13 mouse cellular contexts compared by ENCODE assay signal in the genomic region with DNA sequence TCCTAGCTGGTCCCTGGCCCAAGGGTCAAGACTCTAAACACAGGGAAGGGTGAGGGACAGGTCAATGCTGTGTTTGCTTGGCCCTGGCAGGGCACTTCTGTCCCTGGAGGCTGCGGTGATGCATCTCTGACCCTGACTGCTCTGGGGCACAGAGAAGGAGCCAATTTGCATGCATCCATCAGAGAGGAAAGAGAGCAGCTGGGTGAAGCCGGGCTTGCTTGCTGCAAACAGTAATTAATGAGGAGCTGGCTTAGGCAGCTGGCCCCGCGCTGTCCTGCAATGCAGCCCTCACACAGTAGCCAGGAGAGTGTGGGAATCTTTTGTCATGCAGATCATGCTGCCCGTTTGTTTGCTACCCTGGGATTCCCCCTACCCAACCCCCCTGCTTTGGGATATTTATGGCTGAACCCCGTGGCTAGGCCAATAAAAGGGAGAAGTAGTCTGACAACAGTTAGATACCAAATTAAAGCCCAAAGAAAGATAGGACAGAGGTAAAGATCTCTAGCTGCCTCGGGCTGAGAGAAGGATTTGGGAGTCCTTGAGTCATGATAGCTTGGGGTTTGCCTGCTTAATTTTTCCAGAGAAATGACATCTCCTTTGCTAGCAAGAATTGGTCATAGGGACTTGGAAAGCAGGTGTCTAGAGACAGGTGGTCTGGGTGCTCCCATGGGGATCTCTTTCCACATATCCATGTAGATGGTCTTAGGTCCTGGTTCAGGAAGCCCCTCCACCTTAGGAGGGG. TPM values are rescaled to one million over a fixed set of nuclear protein-coding genes. Genes with fewer than 3 reads are reported as not detected.
DNase-seq lines count a peak whose midpoint lies in the region; ATAC-seq and TF ChIP-seq lines count a peak whose summit lies in the region.
"Had no signal": no experiment of that assay in that cellular context is flagged by ENCODE, and none has a peak within 500 bp of the region (broad histone marks: within the 10 kb centered on the region; RNA-seq: fewer than 3 reads in every experiment).

No protein-coding gene starts in this region.

- H3K4me2 ChIP-seq in forebrain, postnatal 0 days (ENCODE audit: low read depth), result no peak overlapping the region
- H3K4me2 ChIP-seq: embryonic facial prominence, embryonic 15.5 days; heart, embryonic 15.5 days had no signal

- no peaks in the 10 kb centered on the region for H3K9me3 ChIP-seq in forebrain, postnatal 0 days (ENCODE audit: low read length)
- H3K9me3 ChIP-seq: embryonic facial prominence, embryonic 15.5 days; heart, embryonic 15.5 days had no signal

- no peak for TF ChIP-seq CTCF in forebrain, postnatal 0 days (IDR thresholded peaks at IDR 0.05; ENCODE audit: low read depth)

- H3K36me3 ChIP-seq in forebrain, postnatal 0 days (ENCODE audit: insufficient read depth), result no peaks in the 10 kb centered on the region
- H3K36me3 ChIP-seq: embryonic facial prominence, embryonic 15.5 days; heart, embryonic 15.5 days had no signal

- ATAC-seq in forebrain, postnatal 0 days, result peak; percentile 90

- WGBS in forebrain, postnatal 0 days, result 4% methylated on average over 7 of the region's 7 CpGs

- intact Hi-C loops in left cerebral cortex, postnatal 25 days (cut with DNase I), result no loop called here

- H3K27ac ChIP-seq in forebrain, postnatal 0 days (ENCODE audit: low read depth, low read length), result no peak overlapping the region
- H3K27ac ChIP-seq: embryonic facial prominence, embryonic 15.5 days; heart, embryonic 15.5 days had no signal

- H3K4me1 ChIP-seq in forebrain, postnatal 0 days (ENCODE audit: insufficient read depth), result no peaks in the 10 kb centered on the region; the same call in 1 of the 2 replicates
- H3K4me1 ChIP-seq: embryonic facial prominence, embryonic 15.5 days had no signal

- no peaks in the 10 kb centered on the region for H3K27me3 ChIP-seq in forebrain, postnatal 0 days (ENCODE audit: insufficient read depth, low read length)
- H3K27me3 ChIP-seq: embryonic facial prominence, embryonic 15.5 days had no signal

- no peak overlapping the region for H3K9ac ChIP-seq in forebrain, postnatal 0 days
- H3K9ac ChIP-seq: embryonic facial prominence, embryonic 15.5 days; heart, embryonic 15.5 days had no signal

- DNase-seq in adrenal gland, adult (ENCODE audit: inconsistent age in 2 of 2, low spot score in 1 of 2), result peak; percentile 73 to 86
- no peak for DNase-seq in adrenal gland, postnatal 4 days (ENCODE audit: low spot score in 2 of 2)
- DNase-seq in brain, adult 2 months (ENCODE audit: low read depth, low spot score), result peak; percentile 34
- peak; percentile 50 for DNase-seq in forebrain, postnatal 0 days
- peak; percentile 78 for DNase-seq in neural tube, embryonic 10.5 days (ENCODE audit: extremely low spot score, low spot score)
- no peak for DNase-seq in spleen, adult 12 weeks (ENCODE audit: low spot score)
- DNase-seq in left cerebral cortex, postnatal 25 days (ENCODE audit: low spot score in 2 of 2), result no peak
- no peak for DNase-seq in liver
- DNase-seq: lung, postnatal 10 days; right cerebral cortex, postnatal 14 days; thymus, postnatal 25 days had no signal

- H3K4me3 ChIP-seq in forebrain, postnatal 0 days (ENCODE audit: low read depth, low read length), result no peak overlapping the region
- H3K4me3 ChIP-seq: embryonic facial prominence, embryonic 15.5 days; heart, embryonic 15.5 days had no signal

RNA-seq across cellular contexts. Expression of a gene that starts 35.1 kb away (rescaled TPM):
- 1 to 10 TPM; 3.9 to 4.6 TPM for total RNA-seq in adrenal gland, postnatal 4 days (2021)
- total RNA-seq in forebrain, postnatal 0 days (2014; rRNA removed), result 3.8 and 6.7 TPM in 2 replicates
- 2.5 and 2.8 TPM in 2 replicates for polyA plus RNA-seq in forebrain, postnatal 0 days (2015; fragmentation: Nextera tagmentation; extraction: Ambion mirVana)
- 10 to 100 TPM; 28.5 to 29.7 TPM for total RNA-seq in left cerebral cortex, postnatal 25 days (2021)

RNA-seq across cellular contexts. Expression of a gene that starts 42.1 kb away (rescaled TPM):
- 10 to 100 TPM; 23.5 to 25.2 TPM for total RNA-seq in adrenal gland, postnatal 4 days (2021)
- 41.8 and 43.2 TPM in 2 replicates for total RNA-seq in forebrain, postnatal 0 days (2014; rRNA removed)
- 30.8 and 47.6 TPM in 2 replicates for polyA plus RNA-seq in forebrain, postnatal 0 days (2015; fragmentation: Nextera tagmentation; extraction: Ambion mirVana)
- 10 to 100 TPM; 46.8 to 50.1 TPM for total RNA-seq in left cerebral cortex, postnatal 25 days (2021)

RNA-seq across cellular contexts. Expression of a gene that starts 47.3 kb away (rescaled TPM):
- 100 to 1,000 TPM; 192 to 194 TPM for total RNA-seq in adrenal gland, postnatal 4 days (2021)
- total RNA-seq in forebrain, postnatal 0 days (2014; rRNA removed), result 250 and 264 TPM in 2 replicates
- polyA plus RNA-seq in forebrain, postnatal 0 days (2015; fragmentation: Nextera tagmentation; extraction: Ambion mirVana), result 163 and 171 TPM in 2 replicates
- 100 to 1,000 TPM; 132 to 142 TPM for total RNA-seq in left cerebral cortex, postnatal 25 days (2021)

Comparison
In these comparisons a context has a peak if more than half of its experiments do, and no peak if none do; other contexts are left out.
1. DNase-seq: peak in adrenal gland, adult (2 of 2), brain, adult 2 months (single experiment), forebrain, postnatal 0 days (single experiment) and neural tube, embryonic 10.5 days (single experiment); none in adrenal gland, postnatal 4 days (0 of 2), spleen, adult 12 weeks (single experiment), left cerebral cortex, postnatal 25 days (0 of 2) and liver (single experiment).